Mouse (Mus musculus): ENCODE data around the gene Mindy2. TPM values are rescaled to one million over a fixed set of nuclear protein-coding genes. Genes with fewer than 3 reads are reported as not detected.

The Mindy2 gene
- 37.3 to 39.5 TPM (median 38.8 TPM) in 4 replicates for total RNA-seq (2023; ENCODE audit: inconsistent age)

GRCm38 (mm10) chr9:70657013-70657967 is at the start of gene Mindy2:
Gene Mindy2, minus strand, starts transcription at chr9:70657174.

GRCm38 (mm10) chr9:70678682-70679131 is 21.7 kb upstream of the Mindy2 start, which contains the start of gene Adam10:
Gene Adam10, plus strand, starts transcription at chr9:70678997.

GRCm38 (mm10) chr9:70656130-70657007 is 605 bp downstream of the Mindy2 start, which contains the start of gene Gm10642:
Gene Gm10642, plus strand, starts transcription at chr9:70656251.

Other genes starting within 250 kb of the Mindy2 start
- gene Ccnb2, start 235.6 kb downstream of the Mindy2 start, total RNA-seq (2023; ENCODE audit: inconsistent age) = 2.8 to 4.0 TPM (median 3.2 TPM) in 4 replicates
- 88.7 to 100 TPM (median 96.8 TPM) in 4 replicates for gene Rnf111, start 153.4 kb downstream of the Mindy2 start, total RNA-seq (2023; ENCODE audit: inconsistent age)
- 89.4 to 100 TPM (median 93.0 TPM) in 4 replicates for gene Sltm, start 114.4 kb downstream of the Mindy2 start, total RNA-seq (2023; ENCODE audit: inconsistent age)
- gene Gm10642, start 923 bp downstream of the Mindy2 start, total RNA-seq (2023; ENCODE audit: inconsistent age) = 3.3 to 4.5 TPM (median 4.0 TPM) in 4 replicates
- gene Adam10, start 21.8 kb upstream of the Mindy2 start, total RNA-seq (2023; ENCODE audit: inconsistent age) = 88.4 to 93.3 TPM (median 92.1 TPM) in 4 replicates